Mouse (Mus musculus): Measurements from ENCODE around the gene Slco4a1.

Gene Slco4a1

DNA sequence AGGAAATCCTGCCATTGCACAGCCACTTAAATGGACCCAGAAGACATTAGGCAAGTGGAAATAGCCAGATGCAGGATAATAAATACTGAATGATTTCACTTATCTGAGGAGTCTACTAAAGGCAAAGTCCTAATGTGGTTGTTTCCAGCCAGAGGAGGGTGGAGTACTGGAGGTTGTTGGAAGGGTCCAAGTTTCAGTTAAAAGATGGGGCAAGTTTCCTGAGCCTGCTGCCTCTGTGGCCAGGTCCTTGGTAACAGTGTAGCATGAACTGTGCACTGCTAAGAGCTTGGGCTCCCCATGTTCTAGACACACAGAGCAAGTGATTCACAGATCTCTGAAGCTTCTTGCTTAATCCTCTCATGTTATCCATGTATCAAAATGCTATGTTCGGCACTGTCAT is 10.1 kb upstream of the Slco4a1 start:
- no peak for DNase-seq (ENCODE audit: low spot score in 2 of 2)

DNA sequence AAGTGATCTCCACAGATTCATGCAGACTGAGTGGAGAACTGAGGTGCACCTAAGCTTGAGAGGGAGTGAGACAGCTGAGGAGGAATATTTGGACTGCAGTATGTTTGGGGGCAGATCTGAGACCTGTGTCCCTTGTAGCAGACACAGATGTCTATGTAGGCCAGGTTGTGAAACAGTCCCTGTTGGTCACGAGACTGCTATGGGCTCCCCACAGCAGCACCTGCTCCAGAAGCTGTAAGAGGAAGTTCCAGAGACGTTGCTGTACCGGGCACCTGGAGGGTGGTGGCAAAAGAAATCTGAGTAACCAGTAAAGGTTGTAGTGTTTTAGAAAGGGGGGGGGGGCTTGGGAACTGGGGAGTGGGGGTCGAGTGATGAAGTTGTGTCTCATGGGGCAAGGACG is 7.0 kb upstream of the Slco4a1 start:
- no peak for DNase-seq (ENCODE audit: low spot score in 2 of 2)

DNA sequence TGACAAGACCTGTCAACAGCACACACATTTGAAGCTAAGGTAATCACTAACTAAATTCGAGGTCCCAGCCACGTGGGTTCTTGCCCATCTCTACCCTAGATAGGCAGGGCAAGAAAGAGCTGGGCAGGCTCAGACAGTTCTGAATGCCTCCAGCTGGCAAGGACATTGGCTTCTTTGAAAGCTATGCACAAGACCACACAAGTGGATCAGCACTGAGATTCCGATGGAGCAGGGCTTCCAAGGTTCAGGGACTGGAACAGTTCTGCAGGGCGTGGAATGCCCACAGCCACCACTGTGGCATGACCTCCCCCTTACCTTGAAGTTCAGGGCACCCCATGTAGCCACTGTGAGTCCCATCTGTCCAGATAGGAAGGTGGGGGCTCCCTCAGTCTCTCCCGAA is 5.5 kb upstream of the Slco4a1 start:
- DNase-seq (ENCODE audit: low spot score in 2 of 2) = no peak

DNA sequence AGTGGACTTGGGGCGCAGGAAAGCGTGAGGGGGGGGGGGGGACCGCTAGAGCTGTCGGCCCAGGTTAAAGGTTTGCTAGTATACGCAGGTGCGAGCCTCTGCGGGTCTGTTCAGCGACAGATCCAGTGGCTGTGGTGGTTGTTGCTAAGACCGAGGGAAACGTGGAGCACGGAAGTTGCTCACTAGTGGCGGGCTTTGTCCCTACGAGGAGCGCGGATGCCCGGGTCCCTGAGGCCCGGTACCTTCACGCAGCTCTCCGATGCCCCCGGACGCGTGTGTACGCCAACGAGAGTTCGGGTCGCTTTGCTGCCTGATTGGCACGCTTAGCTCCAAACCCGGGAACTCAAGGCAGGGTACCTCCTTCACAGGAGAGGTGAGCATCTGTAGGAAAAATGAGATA is 660 bp downstream of the Slco4a1 start:
- DNase-seq (ENCODE audit: low spot score in 2 of 2) = no peak

DNA sequence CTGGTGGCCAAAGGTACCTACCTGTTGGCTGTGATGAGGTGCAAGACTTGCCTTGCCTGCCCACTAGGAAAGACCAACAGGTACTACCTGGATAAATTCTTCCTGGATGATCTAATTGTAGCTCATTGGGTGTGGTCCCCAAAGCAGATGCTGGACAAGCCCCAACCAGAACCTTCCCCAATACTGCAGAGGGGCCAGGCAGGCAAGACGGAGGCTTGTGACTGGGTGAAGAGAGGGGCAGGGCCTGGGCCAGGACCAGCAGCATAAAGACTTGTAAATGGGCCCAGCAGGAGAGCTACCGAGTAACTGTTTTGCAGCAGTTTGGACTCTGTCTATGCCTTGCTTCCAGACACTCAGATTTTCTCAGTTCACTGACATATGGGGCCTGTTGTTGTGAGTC is 1.6 kb downstream of the Slco4a1 start:
- no peak for DNase-seq (ENCODE audit: low spot score in 2 of 2)

DNA sequence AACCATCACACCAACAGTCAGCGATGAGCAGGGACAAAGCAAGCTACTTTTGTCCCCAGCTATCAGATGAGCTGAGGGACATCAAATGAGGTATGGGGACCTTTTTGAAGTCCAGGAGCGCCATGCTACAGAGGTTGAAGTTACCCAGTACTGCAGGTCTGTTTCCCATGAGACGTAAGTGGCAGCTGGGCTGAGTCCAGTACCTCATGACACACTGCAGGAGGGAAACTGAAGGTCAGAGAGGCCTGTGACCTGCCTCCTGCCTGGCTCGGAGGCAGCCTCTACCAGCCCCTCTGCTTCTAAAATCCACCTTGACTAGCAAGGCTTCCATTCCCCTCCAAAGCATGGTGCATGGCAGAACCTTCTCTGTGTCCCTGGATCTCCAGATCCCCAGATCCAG is 3.4 kb downstream of the Slco4a1 start:
- no peak for DNase-seq (ENCODE audit: low spot score in 2 of 2)

DNA sequence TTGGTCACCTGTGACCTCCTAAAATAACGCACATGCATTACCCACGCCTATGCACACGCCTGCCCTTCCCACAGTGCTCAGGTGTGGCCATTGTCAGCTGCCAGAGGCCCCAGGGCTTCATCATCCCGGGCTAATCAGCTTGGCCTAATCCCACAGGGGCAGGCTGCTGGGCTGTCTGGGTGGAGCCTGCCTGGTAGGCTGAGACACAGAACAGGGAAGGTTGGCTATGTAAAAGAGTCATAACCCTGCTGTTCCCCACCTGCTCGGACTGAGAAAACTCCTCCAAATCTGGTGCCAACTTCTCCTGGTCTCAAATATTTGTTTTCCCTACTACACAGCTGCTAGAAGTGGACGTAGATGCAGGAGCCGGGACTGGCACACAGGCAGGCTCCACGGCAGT is 4.8 kb downstream of the Slco4a1 start:
- no peak for DNase-seq (ENCODE audit: low spot score in 2 of 2)

DNA sequence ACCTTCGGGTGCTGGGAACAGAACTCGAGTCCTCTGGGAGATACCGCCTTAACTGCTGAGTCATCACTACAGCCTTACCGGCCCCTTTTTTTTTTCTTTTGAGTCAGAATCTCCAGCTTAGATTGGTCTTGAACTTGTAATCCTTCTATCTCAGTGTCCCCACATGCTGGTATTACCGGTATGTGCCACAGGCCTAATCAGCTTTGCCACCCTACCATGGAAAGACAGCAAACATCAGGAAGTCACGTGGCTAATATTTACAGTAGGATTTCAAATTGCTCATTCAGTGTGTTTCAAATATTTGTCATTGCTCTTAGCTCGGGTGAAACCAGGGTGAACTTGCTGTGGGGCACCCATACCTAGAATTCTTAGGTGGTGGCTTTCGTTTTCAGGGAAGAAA is 6.5 kb downstream of the Slco4a1 start:
- no peak for DNase-seq (ENCODE audit: low spot score in 2 of 2)

DNA sequence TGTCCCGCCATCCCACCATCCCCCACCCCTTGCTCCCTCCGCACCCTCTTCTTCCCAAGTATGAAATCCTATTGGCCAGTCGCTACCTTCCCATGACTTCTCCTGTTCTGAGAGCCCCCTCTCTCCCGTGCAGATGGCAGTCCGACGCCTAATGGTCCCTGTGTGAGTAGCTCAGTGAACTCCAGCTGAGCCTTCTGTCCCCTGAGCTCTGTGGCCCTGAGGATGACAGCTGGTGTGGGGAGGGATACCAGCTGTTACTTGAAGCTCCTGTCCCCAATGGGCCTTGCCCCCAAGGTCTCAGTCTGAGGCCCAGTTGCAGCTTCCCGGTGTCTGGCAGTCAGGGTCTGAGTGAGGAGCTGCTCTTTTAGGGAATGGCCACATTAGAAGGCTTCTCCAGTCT is 10.5 kb downstream of the Slco4a1 start:
- DNase-seq (ENCODE audit: low spot score in 2 of 2) = no peak

DNA sequence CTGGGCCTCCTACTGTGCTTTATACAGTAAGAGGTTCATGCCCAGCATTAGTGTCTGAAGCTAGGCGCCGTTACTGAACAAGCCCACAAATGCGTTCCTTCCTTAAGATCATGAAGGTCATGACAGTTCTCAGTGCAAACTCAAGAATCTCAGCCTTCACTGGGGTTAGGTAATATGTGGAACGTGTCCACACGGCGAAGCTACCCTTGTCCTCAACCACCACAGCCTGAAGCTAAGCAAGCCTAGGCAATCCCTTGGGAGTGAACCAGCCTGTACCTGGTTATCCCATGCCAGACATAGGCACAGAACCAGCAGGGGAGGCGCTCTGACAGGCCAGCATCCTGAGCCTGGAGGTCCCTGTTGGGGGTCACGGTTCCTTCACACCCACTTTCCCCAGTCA is 12.8 kb downstream of the Slco4a1 start:
- DNase-seq (ENCODE audit: low spot score in 2 of 2) = no peak

DNA sequence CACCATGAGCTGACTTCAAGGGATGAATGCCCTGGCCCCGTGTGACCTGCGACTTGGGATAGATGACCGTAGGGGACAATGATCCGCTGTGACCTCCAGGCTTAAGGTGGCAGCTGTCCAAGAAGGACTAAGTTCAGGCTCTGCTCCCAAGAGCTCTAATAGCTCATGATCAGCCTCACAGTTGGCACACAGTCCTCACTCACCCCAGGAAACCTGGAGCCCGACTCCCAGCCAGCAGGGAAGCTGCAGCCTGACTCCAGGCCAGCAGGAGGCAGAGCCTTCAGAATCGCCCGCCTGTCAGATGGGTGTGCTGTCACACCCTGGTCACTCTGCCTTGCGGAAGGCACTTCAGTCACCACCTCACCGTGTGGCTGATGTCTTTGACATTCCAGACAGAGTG is 13.7 kb downstream of the Slco4a1 start:
- no peak for DNase-seq (ENCODE audit: low spot score in 2 of 2)

DNA sequence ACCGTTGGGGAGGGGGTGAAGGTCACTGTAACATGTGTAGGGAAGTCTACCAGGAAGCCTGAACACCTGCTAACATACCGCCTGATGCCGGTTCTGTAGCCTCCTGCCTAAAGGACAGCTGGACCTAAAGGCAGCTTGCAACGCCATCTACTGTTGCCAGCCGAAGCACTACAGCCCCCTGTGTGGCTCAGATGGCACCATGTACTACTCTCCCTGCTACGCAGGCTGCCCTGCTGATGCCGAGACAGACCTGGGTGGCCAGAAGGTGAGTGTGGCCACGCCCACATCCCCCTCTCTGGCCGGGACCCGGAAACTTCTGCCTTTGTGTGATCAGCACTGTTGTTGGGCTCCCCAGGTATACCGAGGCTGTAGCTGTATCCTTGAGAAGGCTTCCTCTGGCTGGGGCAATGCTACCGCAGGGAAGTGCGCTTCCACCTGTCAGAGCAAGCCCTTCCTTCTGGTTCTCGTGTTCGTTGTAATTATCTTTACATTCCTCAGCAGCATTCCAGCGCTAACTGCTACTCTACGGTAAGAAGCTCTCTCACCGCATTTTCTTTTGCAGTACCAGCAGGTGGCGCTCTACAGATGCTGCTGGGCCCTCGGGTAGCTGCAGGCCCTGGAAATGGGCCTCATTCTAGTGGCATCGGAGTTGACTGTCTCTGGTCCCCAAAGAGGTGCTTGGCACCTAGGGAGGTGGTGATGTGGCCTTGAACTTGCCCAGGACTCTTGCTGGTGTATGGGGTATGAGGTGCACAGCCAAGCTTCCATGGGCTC is 16.4 kb downstream of the Slco4a1 start:
- DNase-seq (ENCODE audit: low spot score in 2 of 2) = no peak

DNA sequence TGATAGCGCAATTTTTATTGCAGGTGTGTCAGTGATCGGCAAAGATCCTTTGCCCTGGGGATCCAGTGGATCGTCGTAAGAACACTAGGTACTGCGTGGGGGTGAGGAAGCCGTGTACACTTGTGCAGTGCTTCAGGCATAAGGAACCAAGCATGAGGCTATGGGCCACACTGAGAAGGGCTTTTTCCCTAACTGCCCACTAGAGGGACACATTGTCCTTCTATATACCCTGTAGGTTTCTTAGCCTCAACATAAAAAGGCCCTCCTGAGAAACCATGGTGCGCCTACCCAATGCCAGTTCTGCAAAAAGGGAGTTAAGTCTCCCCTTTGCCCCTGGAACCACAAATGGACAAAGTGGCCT is 17.0 kb downstream of the Slco4a1 start:
- DNase-seq (ENCODE audit: low spot score in 2 of 2) = no peak

DNA sequence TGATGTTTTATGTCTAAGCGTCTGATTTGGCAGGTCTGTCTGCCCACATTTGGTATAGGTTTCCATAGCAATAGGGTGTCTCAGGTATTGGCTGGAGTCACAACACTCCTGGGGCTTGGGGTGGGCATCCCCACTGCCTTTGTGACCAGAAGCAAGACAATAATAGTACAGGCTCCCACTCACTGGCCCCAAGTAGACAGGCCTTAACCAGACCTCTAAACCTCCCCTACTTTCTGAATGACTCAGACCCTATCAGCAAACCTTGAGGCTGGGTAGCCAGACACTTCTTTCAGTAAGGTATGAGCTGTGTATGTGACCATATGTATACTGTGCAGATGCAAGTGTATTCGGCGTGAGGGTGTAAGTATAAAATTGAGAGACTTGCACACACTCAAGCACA is 18.8 kb downstream of the Slco4a1 start:
- DNase-seq (ENCODE audit: low spot score in 2 of 2) = no peak

DNA sequence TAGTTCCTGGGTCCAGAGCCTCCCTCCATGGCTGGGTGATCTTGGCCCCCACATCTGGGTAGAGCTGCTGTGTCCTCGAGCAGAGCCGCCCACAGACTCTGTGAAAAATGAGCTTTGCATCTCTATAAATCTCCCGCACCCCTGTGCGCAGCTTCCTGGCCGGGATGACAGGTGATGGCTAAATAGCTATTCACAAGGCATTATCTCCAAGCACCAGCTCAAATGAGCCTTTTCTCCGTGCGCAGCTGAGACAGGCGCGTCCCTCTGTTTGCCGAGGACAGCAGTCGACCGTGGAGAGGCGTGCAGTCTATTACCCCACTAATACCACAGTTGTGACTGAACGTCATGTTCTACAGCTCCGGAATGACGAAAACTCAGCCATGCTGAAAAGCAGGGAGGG is 26.2 kb downstream of the Slco4a1 start:
- DNase-seq (ENCODE audit: low spot score in 2 of 2) = no peak

DNA sequence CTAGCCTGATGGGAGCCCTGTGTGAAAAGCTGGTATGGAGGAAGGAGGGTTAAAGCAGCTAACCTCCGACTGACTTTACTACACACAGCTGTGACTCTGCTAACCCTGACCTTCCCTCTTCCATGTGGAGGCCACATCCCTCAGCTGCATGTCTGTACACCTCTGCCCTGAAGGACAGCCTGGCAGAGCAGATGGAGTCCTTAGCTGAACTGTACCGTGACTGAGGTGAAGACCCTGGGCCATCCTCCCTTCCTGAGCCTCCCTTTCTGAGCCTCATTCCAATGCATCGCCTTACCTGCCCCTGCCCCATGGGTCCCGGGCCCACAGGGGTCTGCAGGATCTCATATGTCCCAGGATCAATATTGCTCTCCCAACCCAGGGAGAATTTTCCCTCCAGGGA is 28.8 kb downstream of the Slco4a1 start:
- no peak for DNase-seq (ENCODE audit: low spot score in 2 of 2)

DNA sequence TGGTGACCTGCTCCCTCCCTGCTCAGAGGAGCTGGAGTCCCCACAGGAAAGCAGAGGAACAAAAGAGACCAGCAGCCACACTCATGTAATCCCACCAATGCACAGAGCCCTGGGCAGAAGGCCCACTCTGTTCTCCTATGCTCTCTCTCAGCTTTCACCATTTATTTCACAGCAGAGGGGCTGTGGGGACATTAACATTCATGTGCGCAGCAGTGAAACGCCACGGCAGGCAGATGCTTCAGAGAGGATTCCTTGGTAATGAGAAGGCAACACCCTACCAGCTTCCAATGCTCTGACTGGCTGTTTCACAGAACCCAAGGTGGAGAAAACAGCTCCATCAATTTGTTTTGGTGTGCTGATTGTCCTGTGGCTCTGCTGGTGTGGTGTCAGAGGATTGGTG is 29.3 kb downstream of the Slco4a1 start:
- DNase-seq (ENCODE audit: low spot score in 2 of 2) = no peak

DNA sequence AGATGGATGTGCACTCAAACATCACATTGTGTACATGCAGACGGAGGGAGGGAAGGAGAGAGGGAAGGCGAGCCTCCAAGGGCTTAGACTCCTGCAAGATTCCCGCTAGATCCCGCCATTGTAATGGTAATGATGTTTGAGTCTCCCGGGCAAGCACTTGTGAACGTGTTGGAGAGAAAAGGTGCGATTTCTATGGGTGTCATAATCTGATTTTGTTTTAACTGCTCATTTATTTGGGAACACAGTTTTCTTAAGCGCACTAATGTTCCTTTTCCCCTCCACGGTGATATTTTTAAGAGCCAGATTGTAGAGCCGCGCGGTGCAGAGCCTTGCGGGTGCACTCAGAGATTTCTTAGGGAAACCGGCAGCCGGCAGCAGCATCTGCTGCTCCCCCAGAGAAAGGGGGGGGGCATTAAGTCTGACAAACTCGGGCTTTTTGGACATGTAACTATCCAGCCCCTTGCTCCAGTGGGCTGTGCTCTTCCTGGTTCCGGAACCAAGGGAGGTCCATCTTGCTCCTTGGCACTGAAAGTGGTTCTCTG is 32.2 kb downstream of the Slco4a1 start:
- DNase-seq (ENCODE audit: low spot score in 2 of 2) = no peak

DNA sequence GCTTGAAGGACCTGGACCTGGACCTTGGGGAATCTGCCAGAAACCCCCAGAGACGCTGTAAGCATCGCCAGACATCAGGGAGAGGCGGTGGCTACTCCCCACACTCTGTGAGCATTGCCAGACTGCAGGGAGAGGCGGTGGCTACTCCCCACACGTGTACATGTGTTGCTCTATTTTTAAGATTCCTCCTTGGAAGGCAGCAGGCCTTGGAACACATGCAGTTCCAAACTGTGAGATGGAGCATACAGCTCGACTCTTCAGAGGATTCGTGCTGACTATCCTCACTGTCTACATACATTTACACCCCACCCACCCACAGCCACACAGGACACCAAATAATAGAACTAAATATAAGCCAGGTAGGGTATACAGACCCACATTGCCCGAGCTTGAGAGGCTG is 39.9 kb downstream of the Slco4a1 start:
- no peak for DNase-seq (ENCODE audit: low spot score in 2 of 2)

DNA sequence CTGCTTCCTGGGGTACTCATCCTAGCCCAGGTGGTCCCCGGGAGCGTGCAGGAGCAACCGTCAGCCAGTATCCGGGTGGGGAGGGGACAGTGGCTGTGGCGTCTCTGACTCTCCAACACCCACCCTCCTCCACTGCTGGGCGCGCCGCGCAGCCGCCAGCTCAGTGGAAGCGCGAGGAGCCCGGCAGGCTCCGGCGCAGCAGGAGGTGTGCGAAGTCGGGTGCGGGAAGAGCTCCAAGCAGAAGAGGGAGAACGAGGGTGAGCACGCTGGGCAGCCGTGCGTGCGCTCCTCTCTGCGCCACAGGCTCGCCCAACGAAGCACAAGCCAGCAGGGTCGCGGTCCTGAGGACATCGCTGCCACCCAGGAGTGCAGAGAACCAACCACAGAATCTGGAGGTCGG is 43.7 kb downstream of the Slco4a1 start, which contains the start of gene Ntsr1:
Ntsr1 (plus strand) TSS at position 236 of the 400 bp plus-strand sequence.
- DNase-seq (ENCODE audit: low spot score in 2 of 2) = no peak

DNA sequence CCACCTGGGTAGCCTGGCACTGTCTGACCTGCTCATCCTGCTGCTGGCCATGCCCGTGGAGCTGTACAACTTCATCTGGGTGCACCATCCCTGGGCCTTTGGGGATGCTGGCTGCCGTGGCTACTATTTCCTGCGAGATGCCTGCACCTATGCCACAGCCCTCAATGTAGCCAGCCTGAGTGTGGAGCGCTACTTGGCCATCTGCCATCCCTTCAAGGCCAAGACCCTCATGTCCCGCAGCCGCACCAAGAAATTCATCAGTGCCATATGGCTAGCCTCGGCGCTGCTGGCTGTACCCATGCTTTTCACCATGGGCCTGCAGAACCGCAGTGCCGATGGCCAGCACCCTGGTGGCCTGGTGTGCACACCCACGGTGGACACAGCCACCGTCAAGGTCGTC is 44.7 kb downstream of the Slco4a1 start:
- DNase-seq (ENCODE audit: low spot score in 2 of 2) = no peak

DNA sequence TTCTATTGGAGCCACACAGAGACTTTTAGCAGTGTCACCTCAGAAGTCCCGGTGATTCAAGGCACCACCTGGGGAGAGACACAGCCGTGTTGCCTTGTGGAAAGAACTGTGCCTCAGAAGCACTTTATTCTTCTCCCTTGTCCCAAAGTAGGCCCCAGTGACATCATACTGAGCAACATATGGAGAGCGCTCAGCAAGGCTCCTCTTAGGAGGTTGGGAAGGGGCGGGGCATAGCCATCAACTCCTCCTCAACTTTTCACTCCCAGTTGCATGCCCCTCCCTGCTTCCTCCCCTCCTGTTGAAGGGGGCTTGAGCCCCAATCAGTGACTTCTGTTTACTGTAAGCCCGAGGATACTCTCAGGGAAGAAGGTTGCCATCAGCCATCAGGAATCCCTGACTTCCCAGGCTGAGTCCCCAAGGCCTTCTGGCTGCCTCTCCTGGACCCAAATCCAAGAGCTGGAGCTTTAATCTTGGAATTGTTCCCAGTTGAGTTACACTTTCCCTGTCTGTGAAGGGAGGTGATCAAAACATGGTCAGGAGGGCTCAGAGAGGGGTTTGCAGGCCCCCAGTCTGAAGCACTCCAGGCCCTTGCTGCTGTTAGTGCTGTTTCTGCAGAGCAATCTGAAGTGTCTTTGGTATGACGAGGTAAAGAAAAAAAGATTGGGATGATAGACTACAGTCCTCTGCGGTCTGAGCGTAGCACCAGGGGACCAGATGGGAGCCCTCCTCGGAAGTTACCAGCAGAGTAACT is 45.3 kb downstream of the Slco4a1 start:
- DNase-seq (ENCODE audit: low spot score in 2 of 2) = no peak

DNA sequence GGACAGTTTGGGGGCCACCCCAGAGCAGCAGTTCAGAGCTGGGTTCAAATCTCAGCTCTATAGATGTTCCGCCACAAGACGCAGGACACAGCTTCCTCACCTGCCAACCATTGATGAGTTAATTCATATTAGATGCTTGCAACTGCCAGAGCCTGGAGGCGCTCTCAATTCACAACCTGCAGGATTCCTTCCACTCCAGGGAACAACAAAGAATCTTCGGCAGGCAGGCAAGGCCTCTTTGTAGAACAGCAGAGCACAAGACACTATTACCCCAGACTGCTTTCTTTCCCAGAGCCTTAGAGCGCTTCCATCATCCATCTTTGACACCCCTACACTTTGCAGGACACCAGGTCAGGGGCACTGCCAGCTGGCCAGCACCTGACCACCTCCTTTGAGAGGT is 50.2 kb downstream of the Slco4a1 start:
- no peak for DNase-seq (ENCODE audit: low spot score in 2 of 2)

All from urinary bladder, postnatal 4 days (tissue).